Mouse (Mus musculus): Measurements from ENCODE around the gene Rab3ip.

Gene Rab3ip

GRCm38 (mm10) chr10:116950009-116950769, at the start of gene Rab3ip:
Gene Rab3ip (minus strand): TSS chr10:116950769.
- peak; percentile 78 for DNase-seq (ENCODE audit: low spot score)

GRCm38 (mm10) chr10:116998716-116999455, 48.3 kb upstream of the Rab3ip start:
- no peak for DNase-seq (ENCODE audit: low spot score)

GRCm38 (mm10) chr10:116996236-116996600, 45.6 kb upstream of the Rab3ip start:
- DNase-seq (ENCODE audit: low spot score): peak; percentile 63

- no peak for DNase-seq (ENCODE audit: low spot score)
Observed at GRCm38 (mm10) chr10:116995584-116996235, 45.1 kb upstream of the Rab3ip start.

GRCm38 (mm10) chr10:116995162-116995561, 44.6 kb upstream of the Rab3ip start:
- no peak for DNase-seq (ENCODE audit: low spot score)

- no peak for DNase-seq (ENCODE audit: low spot score)
Observed at GRCm38 (mm10) chr10:116993971-116994370, 43.4 kb upstream of the Rab3ip start.

- DNase-seq (ENCODE audit: low spot score): no peak
Observed at GRCm38 (mm10) chr10:116986264-116987082, 35.9 kb upstream of the Rab3ip start, which contains the start of gene Best3. Gene Best3 (plus strand): TSS chr10:116986314.

GRCm38 (mm10) chr10:116984836-116985235, 34.3 kb upstream of the Rab3ip start:
- DNase-seq (ENCODE audit: low spot score): no peak

- DNase-seq (ENCODE audit: low spot score): no peak
Observed at GRCm38 (mm10) chr10:116982526-116982925, 32.0 kb upstream of the Rab3ip start.

- no peak for DNase-seq (ENCODE audit: low spot score)
Observed at GRCm38 (mm10) chr10:116980888-116981287, 30.3 kb upstream of the Rab3ip start.

- no peak for DNase-seq (ENCODE audit: low spot score)
Observed at GRCm38 (mm10) chr10:116980273-116980672, 29.7 kb upstream of the Rab3ip start.

- DNase-seq (ENCODE audit: low spot score): no peak
Observed at GRCm38 (mm10) chr10:116978841-116979240, 28.3 kb upstream of the Rab3ip start.

GRCm38 (mm10) chr10:116977858-116978257, 27.3 kb upstream of the Rab3ip start:
- no peak for DNase-seq (ENCODE audit: low spot score)

GRCm38 (mm10) chr10:116977455-116977854, 26.9 kb upstream of the Rab3ip start:
- no peak for DNase-seq (ENCODE audit: low spot score)

GRCm38 (mm10) chr10:116972509-116972908, 21.9 kb upstream of the Rab3ip start, which contains the start of gene Gm10271:
Gene Gm10271 (minus strand): TSS chr10:116972609.
- DNase-seq (ENCODE audit: low spot score): no peak

GRCm38 (mm10) chr10:116968741-116969140, 18.2 kb upstream of the Rab3ip start:
- DNase-seq (ENCODE audit: low spot score): no peak

- no peak for DNase-seq (ENCODE audit: low spot score)
Observed at GRCm38 (mm10) chr10:116966065-116966464, 15.5 kb upstream of the Rab3ip start.

GRCm38 (mm10) chr10:116965297-116965696, 14.7 kb upstream of the Rab3ip start:
- no peak for DNase-seq (ENCODE audit: low spot score)

GRCm38 (mm10) chr10:116964571-116964970, 14.0 kb upstream of the Rab3ip start:
- no peak for DNase-seq (ENCODE audit: low spot score)

GRCm38 (mm10) chr10:116964084-116964483, 13.5 kb upstream of the Rab3ip start:
- no peak for DNase-seq (ENCODE audit: low spot score)

- DNase-seq (ENCODE audit: low spot score): no peak
Observed at GRCm38 (mm10) chr10:116962803-116963202, 12.2 kb upstream of the Rab3ip start.

GRCm38 (mm10) chr10:116962152-116962551, 11.6 kb upstream of the Rab3ip start:
- no peak for DNase-seq (ENCODE audit: low spot score)
